In the genomic region with DNA sequence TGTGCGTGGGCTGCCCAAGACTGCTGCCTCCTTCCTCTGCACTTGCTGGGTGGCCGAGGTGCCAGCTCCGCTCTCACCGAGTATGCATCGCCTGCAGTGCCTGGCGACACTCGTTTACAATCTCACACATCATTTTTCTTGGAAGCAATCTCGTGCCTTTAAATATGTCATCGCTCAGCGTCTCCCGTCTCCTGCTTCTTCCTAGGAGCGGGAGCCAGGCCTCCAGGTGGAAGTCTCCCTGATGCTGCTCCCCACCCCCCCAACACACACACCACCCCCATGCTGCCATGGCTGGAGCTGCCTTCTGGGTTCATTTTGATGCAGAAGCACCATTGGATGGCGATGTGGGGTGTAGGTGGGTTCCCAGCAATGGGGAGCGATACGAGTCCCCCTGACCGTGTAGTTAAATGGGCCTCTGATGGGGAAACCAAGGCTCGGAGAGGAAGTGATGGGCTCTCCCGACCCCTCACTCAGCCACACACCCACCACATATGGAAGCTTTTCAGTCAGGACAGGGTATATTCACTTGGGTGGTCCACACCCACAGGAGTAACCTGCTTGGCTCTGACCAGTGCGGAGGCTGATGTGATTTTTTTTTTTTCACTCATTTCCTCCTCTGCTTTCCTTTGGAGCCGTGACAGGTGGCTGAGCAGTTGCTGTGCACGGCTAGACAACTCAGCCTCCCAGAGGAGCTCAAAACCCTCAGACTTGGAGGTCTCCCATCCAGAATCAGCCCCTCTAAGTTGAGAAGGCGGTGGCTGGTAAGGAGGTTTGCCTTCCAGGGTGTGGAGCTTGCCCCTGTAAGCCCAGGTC, we compare ENCODE assay signal across 15 mouse cellular contexts. TPM values are rescaled to one million over a fixed set of nuclear protein-coding genes. Genes with fewer than 3 reads are reported as not detected.
DNase-seq lines count a peak whose midpoint lies in the region; ATAC-seq and TF ChIP-seq lines count a peak whose summit lies in the region.
"Had no signal": no experiment of that assay in that cellular context is flagged by ENCODE, and none has a peak within 500 bp of the region (broad histone marks: within the 10 kb centered on the region; RNA-seq: fewer than 3 reads in every experiment).

No protein-coding gene starts in this region.

- no peak for ATAC-seq in hindbrain, embryonic 15.5 days (ENCODE audit: low FRiP score, low read depth)
- no peak for ATAC-seq in hindbrain, embryonic 11.5 days (ENCODE audit: low FRiP score)
- ATAC-seq in forebrain, embryonic 14.5 days = no peak
- ATAC-seq in limb, embryonic 13.5 days (ENCODE audit: low FRiP score, low read depth) = no peak
- ATAC-seq in liver, embryonic 12.5 days = no peak
- ATAC-seq: activated CD4-positive, CD25-positive, alpha-beta regulatory T cell, adult 4 months had no signal

- H3K4me1 ChIP-seq in hindbrain, embryonic 15.5 days (replicated peaks) = peaks cover 44% of the 10 kb centered on the region
- peaks cover 18% of the 10 kb centered on the region for H3K4me1 ChIP-seq in hindbrain, embryonic 11.5 days (replicated peaks; ENCODE audit: control insufficient read depth, insufficient read depth, low read length)
- peaks cover 17% of the 10 kb centered on the region for H3K4me1 ChIP-seq in forebrain, embryonic 14.5 days (ENCODE audit: control insufficient read depth, insufficient read depth, low read length)
- peaks cover 48% of the 10 kb centered on the region for H3K4me1 ChIP-seq in limb, embryonic 13.5 days
- H3K4me1 ChIP-seq in liver, embryonic 12.5 days = peaks cover 9% of the 10 kb centered on the region

- no peak overlapping the region for H3K4me3 ChIP-seq in hindbrain, embryonic 15.5 days
- H3K4me3 ChIP-seq in hindbrain, embryonic 11.5 days (ENCODE audit: low read depth, low read length) = no peak overlapping the region
- H3K4me3 ChIP-seq in C2C12 (ENCODE audit: insufficient read depth, poor library complexity, severe bottlenecking) = no peak overlapping the region
- H3K4me3 ChIP-seq in forebrain, embryonic 14.5 days (ENCODE audit: low read depth, low read length) = no peak overlapping the region
- H3K4me3 ChIP-seq in limb, embryonic 13.5 days = peak overlapping the region; percentile 75; the same call in 1 of the 2 replicates
- H3K4me3 ChIP-seq in liver, embryonic 12.5 days = no peak overlapping the region

- DNase-seq in hindbrain, embryonic 11.5 days (ENCODE audit: low spot score) = no peak
- DNase-seq in forebrain, embryonic 14.5 days (ENCODE audit: low spot score) = peak; percentile 34
- DNase-seq in urinary bladder, postnatal 25 days (ENCODE audit: low spot score) = no peak
- DNase-seq in layer of hippocampus, postnatal 10 days (ENCODE audit: low spot score in 2 of 2) = no peak
- DNase-seq: embryo, embryonic 11 days; kidney, postnatal 10 days had no signal

- H3K36me3 ChIP-seq in hindbrain, embryonic 15.5 days = no peaks in the 10 kb centered on the region
- H3K36me3 ChIP-seq in hindbrain, embryonic 11.5 days (ENCODE audit: control insufficient read depth, insufficient read depth, low read length) = no peaks in the 10 kb centered on the region
- H3K36me3 ChIP-seq in C2C12 (ENCODE audit: control insufficient read depth, insufficient read depth) = no peaks in the 10 kb centered on the region
- H3K36me3 ChIP-seq in forebrain, embryonic 14.5 days (ENCODE audit: control insufficient read depth, insufficient read depth, low read length) = no peaks in the 10 kb centered on the region
- H3K36me3 ChIP-seq in limb, embryonic 13.5 days = no peaks in the 10 kb centered on the region
- H3K36me3 ChIP-seq in liver, embryonic 12.5 days = no peaks in the 10 kb centered on the region
- H3K36me3 ChIP-seq: G1E had no signal

- no peak overlapping the region for H3K27ac ChIP-seq in hindbrain, embryonic 15.5 days (replicated peaks)
- no peak overlapping the region for H3K27ac ChIP-seq in hindbrain, embryonic 11.5 days (ENCODE audit: low read depth, low read length)
- no peak overlapping the region for H3K27ac ChIP-seq in forebrain, embryonic 14.5 days (ENCODE audit: low read depth, low read length)
- no peak overlapping the region for H3K27ac ChIP-seq in limb, embryonic 13.5 days
- H3K27ac ChIP-seq in liver, embryonic 12.5 days = no peak overlapping the region
- H3K27ac ChIP-seq: hindbrain, embryonic 14.5 days had no signal

- no peaks in the 10 kb centered on the region for H3K79me3 ChIP-seq in C2C12 (ENCODE audit: low read depth)

- 41% methylated on average over 22 of the region's 22 CpGs for WGBS in hindbrain, embryonic 15.5 days
- 40% methylated on average over 22 of the region's 22 CpGs for WGBS in hindbrain, embryonic 11.5 days
- 40% methylated on average over 22 of the region's 22 CpGs for WGBS in forebrain, embryonic 14.5 days
- 22% methylated on average over 22 of the region's 22 CpGs for WGBS in limb, embryonic 13.5 days
- 39% methylated on average over 22 of the region's 22 CpGs for WGBS in liver, embryonic 12.5 days (ENCODE audit: insufficient replicate concordance)

- no peaks in the 10 kb centered on the region for H3K9me3 ChIP-seq in hindbrain, embryonic 15.5 days
- no peaks in the 10 kb centered on the region for H3K9me3 ChIP-seq in hindbrain, embryonic 11.5 days (ENCODE audit: control insufficient read depth, low read length)
- H3K9me3 ChIP-seq in forebrain, embryonic 14.5 days (replicated peaks; ENCODE audit: control insufficient read depth, low read length) = no peaks in the 10 kb centered on the region
- H3K9me3 ChIP-seq in limb, embryonic 13.5 days = no peaks in the 10 kb centered on the region
- H3K9me3 ChIP-seq in liver, embryonic 12.5 days (replicated peaks) = no peaks in the 10 kb centered on the region

- H3ac ChIP-seq in C2C12 (ENCODE audit: control insufficient read depth, insufficient read length, low read depth) = peak overlapping the region; percentile 15

- H3K4me2 ChIP-seq in hindbrain, embryonic 15.5 days = 0 out of 2 replicates have a peak overlapping the region, but pooled peaks have one; percentile 94
- H3K4me2 ChIP-seq in hindbrain, embryonic 11.5 days (replicated peaks; ENCODE audit: low read depth, low read length) = no peak overlapping the region
- H3K4me2 ChIP-seq in forebrain, embryonic 14.5 days (ENCODE audit: low read length) = 0 out of 2 replicates have a peak overlapping the region, but pooled peaks have one; percentile 81
- peak overlapping the region; percentile 89 for H3K4me2 ChIP-seq in limb, embryonic 13.5 days (replicated peaks)
- no peak overlapping the region for H3K4me2 ChIP-seq in liver, embryonic 12.5 days

- peaks cover 58% of the 10 kb centered on the region for H3K27me3 ChIP-seq in hindbrain, embryonic 15.5 days
- H3K27me3 ChIP-seq in hindbrain, embryonic 11.5 days (ENCODE audit: control insufficient read depth, insufficient read depth, low read length) = peaks cover 54% of the 10 kb centered on the region
- H3K27me3 ChIP-seq in C2C12 (ENCODE audit: control insufficient read depth, insufficient read depth, insufficient read length) = peaks cover 6% of the 10 kb centered on the region
- peaks cover 58% of the 10 kb centered on the region for H3K27me3 ChIP-seq in forebrain, embryonic 14.5 days (replicated peaks; ENCODE audit: control insufficient read depth, insufficient read depth, low read length)
- H3K27me3 ChIP-seq in limb, embryonic 13.5 days = peaks cover 82% of the 10 kb centered on the region
- H3K27me3 ChIP-seq in liver, embryonic 12.5 days (replicated peaks) = peaks cover 98% of the 10 kb centered on the region

- no peak for TF ChIP-seq CTCF in C2C12 (IDR thresholded peaks at IDR 0.05; ENCODE audit: control insufficient read depth, insufficient read depth, insufficient read length)

- H3K79me2 ChIP-seq in C2C12 (ENCODE audit: control insufficient read depth, insufficient read depth) = no peaks in the 10 kb centered on the region

- no peak overlapping the region for H3K9ac ChIP-seq in hindbrain, embryonic 15.5 days
- no peak overlapping the region for H3K9ac ChIP-seq in hindbrain, embryonic 11.5 days (ENCODE audit: low read depth, low read length)
- H3K9ac ChIP-seq in forebrain, embryonic 14.5 days (ENCODE audit: low read length) = no peak overlapping the region
- no peak overlapping the region for H3K9ac ChIP-seq in limb, embryonic 13.5 days
- no peak overlapping the region for H3K9ac ChIP-seq in liver, embryonic 12.5 days
- H3K9ac ChIP-seq: hindbrain, embryonic 14.5 days had no signal

TF ChIP-seq in C2C12, 6 proteins besides CTCF, POLR2A, EP300 and RAD21:
- TF ChIP-seq MAX (IDR thresholded peaks at IDR 0.05) (no peak), MYOD1 (IDR thresholded peaks at IDR 0.05; ENCODE audit: control insufficient read depth, insufficient read length, low read depth) (no peak), FOSL1 (IDR thresholded peaks at IDR 0.05; ENCODE audit: insufficient read depth, low read length, poor library complexity, severe bottlenecking) (no peak), CEBPB (IDR thresholded peaks at IDR 0.05; ENCODE audit: low read depth) (no peak), MYOG (IDR thresholded peaks at IDR 0.05; ENCODE audit: control insufficient read depth, extremely low read depth, insufficient read length) (no peak), USF1 (IDR thresholded peaks at IDR 0.05; ENCODE audit: low read depth) (no peak)

RNA-seq across cellular contexts. Expression of a gene that starts 1.5 kb away (rescaled TPM):
- 3.5 and 4.1 TPM in 2 replicates for polyA plus RNA-seq in hindbrain, embryonic 15.5 days (2015; fragmentation: Nextera tagmentation; extraction: Ambion mirVana)
- polyA plus RNA-seq in hindbrain, embryonic 11.5 days (2014; fragmentation: Nextera tagmentation; extraction: Ambion mirVana) = 2.7 and 3.8 TPM in 2 replicates
- polyA plus RNA-seq in C2C12 (2012; fragmentation: generic; extraction: Trizol) = 1.8 TPM
- polyA plus RNA-seq in forebrain, embryonic 14.5 days (2014; fragmentation: Nextera tagmentation; extraction: Ambion mirVana) = 1.4 and 1.6 TPM in 2 replicates
- polyA plus RNA-seq in limb, embryonic 13.5 days (2015; fragmentation: Nextera tagmentation; extraction: Ambion mirVana) = 8.1 and 8.9 TPM in 2 replicates
- polyA plus RNA-seq in liver, embryonic 12.5 days (2016; fragmentation: Nextera tagmentation; extraction: Ambion mirVana) = 0.32 and 0.50 TPM in 2 replicates
- total RNA-seq in layer of hippocampus, postnatal 10 days (2021) = 1 to 10 TPM; 2.7 to 2.9 TPM
- polyA plus RNA-seq: activated CD4-positive, CD25-positive, alpha-beta regulatory T cell, adult 4 months; G1E had no signal

RNA-seq across cellular contexts. Expression of a gene that starts 14.7 kb away (rescaled TPM):
- polyA plus RNA-seq in hindbrain, embryonic 15.5 days (2015; fragmentation: Nextera tagmentation; extraction: Ambion mirVana) = 0.94 and 1.5 TPM in 2 replicates
- polyA plus RNA-seq in hindbrain, embryonic 11.5 days (2014; fragmentation: Nextera tagmentation; extraction: Ambion mirVana) = 3.9 and 4.0 TPM in 2 replicates
- polyA plus RNA-seq in C2C12 (2012; fragmentation: generic; extraction: Trizol) = not detected
- 0.61 and 1.1 TPM in 2 replicates for polyA plus RNA-seq in forebrain, embryonic 14.5 days (2014; fragmentation: Nextera tagmentation; extraction: Ambion mirVana)
- 2.6 and 3.1 TPM in 2 replicates for polyA plus RNA-seq in limb, embryonic 13.5 days (2015; fragmentation: Nextera tagmentation; extraction: Ambion mirVana)
- 0.06 TPM in 1 of 2 replicates, not detected in the other for polyA plus RNA-seq in liver, embryonic 12.5 days (2016; fragmentation: Nextera tagmentation; extraction: Ambion mirVana)
- not detected for total RNA-seq in layer of hippocampus, postnatal 10 days (2021)
- total RNA-seq: G1E; left cerebral cortex, postnatal 10 days had no signal
- polyA plus RNA-seq: G1E; midbrain, postnatal 0 days had no signal

Comparison
In these comparisons a context has a peak if more than half of its experiments do, and no peak if none do; other contexts are left out.
1. H3K4me2 ChIP-seq: peak in hindbrain, embryonic 15.5 days (single experiment), forebrain, embryonic 14.5 days (single experiment) and limb, embryonic 13.5 days (single experiment); none in hindbrain, embryonic 11.5 days (single experiment) and liver, embryonic 12.5 days (single experiment).